Mouse (Mus musculus) CH12F3 (cell line): ENCODE data around the gene Synj1.

Source experiments
- in situ Hi-C: fragments of 300-500 bp; cut with MboI; formaldehyde crosslinking; loops from 2 replicates; pipeline ENCODE4 v1.14.3; 2020; ENCODE audit warnings: low sequenced_read_pairs

Gene Synj1

DNA sequence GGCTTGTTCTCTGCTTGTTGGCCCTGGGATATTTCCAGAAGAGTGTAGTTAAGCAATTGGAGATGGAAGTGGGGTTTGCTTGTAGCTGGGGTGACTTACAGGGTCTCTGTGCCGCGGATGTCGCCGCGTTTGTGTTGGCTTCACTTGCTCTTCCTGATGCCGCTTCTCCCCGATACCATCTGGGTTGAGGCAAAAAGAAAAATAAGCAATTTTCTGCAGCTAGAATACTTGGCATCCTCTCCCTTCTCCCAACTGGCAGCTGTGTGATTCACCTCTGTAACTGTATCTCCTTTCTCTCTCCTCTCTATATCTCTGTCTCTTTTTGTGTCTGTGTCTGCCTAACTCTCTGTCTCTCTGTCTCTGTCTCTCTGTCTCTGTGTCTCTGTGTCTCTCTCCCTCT, 118.1 kb downstream of the Synj1 start:
- in situ Hi-C loops, result no loop called here

DNA sequence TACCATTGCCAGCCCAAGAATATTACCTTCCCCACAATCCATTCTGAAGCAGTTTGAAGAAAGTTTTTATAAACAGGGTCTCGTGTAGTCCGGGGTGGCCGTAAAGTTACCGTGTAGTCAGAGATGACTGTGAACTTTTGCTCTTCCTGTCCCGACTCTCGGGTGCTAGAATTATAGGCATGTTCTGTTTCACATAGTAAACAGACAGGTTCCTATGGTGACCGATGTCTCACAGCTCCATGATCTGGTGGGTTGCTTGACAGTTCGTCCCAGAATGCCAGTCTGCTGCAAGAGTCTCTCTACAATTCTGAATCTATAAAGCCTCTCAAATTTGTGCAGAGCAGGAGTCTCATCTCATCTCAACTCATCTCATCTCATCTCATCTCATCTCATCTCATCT, 119.0 kb downstream of the Synj1 start:
- in situ Hi-C loops, result no loop called here

DNA sequence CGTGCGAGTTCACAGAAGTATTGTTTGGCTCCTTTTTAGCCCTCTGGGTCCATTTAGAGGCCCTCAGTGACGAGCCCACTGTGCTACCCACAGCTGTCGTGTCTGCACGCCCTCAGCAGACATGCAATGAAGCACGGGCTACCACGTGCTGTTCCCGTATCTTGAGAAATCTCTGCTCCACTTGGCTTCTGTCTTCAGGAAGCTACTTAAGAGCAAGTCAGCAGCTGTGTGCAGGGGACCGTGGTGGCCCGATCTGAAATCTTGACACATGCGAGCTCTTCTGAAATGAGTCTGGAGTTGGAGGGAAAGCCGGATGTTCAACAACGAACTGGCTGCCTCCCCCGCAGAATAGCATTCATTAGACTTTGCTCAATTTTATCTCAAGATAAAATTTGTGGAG, 119.5 kb downstream of the Synj1 start:
- in situ Hi-C loops, result no loop called here

DNA sequence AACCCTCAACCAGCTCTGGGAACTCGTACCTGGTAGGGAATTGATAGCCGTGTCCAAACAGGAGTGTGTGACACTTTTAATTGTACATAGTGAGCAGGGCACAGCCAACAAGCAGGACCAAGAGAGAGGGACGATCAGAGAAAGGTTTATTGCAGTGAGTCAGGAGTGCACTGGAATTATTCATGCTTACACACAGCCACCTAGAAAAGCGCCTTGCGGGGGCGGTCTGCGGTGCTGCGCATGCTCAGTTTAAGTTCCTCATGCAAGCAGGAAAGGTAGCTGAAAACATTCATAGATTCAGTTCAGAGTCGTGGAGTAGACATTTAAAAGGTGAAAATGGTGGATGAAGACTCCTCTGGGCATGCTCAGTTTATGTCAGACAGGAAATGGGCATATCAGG, 120.4 kb downstream of the Synj1 start:
- in situ Hi-C loops, result no loop called here
